Mouse (Mus musculus) frontal cortex, postnatal 36 days (tissue): ENCODE measurements around the gene Fam102a.
"Not testable (repeated sequence)": the region's sequence is repeated elsewhere in the genome, so short reads cannot be mapped to it uniquely, and the experiment has no call there.

Source experiments
- DNase-seq, 2 experiments: peaks; one replicate each; pipeline ENCODE4 v3.0.0; 2022; ENCODE audit warnings: low spot score in 2 of 2

Fam102a gene

GRCm38 (mm10) chr2:32534733-32535471 lies at the start of gene Fam102a:
Gene Fam102a (plus strand): TSS chr2:32535332.
- DNase-seq: peak; percentile 98

- DNase-seq: no peak
These were observed 49.4 kb upstream of the Fam102a start for GRCm38 (mm10) chr2:32485751-32486150.

GRCm38 (mm10) chr2:32486155-32486554 lies 49.0 kb upstream of the Fam102a start:
- no peak for DNase-seq

GRCm38 (mm10) chr2:32487124-32487623 lies 48.0 kb upstream of the Fam102a start:
- DNase-seq: peak; percentile 90 to 96

GRCm38 (mm10) chr2:32488679-32489078 lies 46.5 kb upstream of the Fam102a start:
- DNase-seq: peak; percentile 70 to 87

- not testable (repeated sequence) for DNase-seq
These were observed 44.4 kb upstream of the Fam102a start for GRCm38 (mm10) chr2:32490730-32491129.

- DNase-seq: no peak
These were observed 42.5 kb upstream of the Fam102a start for GRCm38 (mm10) chr2:32492661-32493060.

GRCm38 (mm10) chr2:32493301-32493701 lies 41.8 kb upstream of the Fam102a start:
- DNase-seq: no peak

- DNase-seq: no peak
These were observed 40.6 kb upstream of the Fam102a start for GRCm38 (mm10) chr2:32494522-32494921.

- DNase-seq: no peak
These were observed 39.9 kb upstream of the Fam102a start for GRCm38 (mm10) chr2:32495185-32495726.

- DNase-seq: no peak
These were observed 38.9 kb upstream of the Fam102a start for GRCm38 (mm10) chr2:32496190-32496589.

- DNase-seq: no peak
These were observed 35.8 kb upstream of the Fam102a start for GRCm38 (mm10) chr2:32499365-32499764.

GRCm38 (mm10) chr2:32500461-32500860 lies 34.7 kb upstream of the Fam102a start:
- no peak for DNase-seq

GRCm38 (mm10) chr2:32501754-32502324 lies 33.3 kb upstream of the Fam102a start:
- no peak for DNase-seq

- DNase-seq: no peak
These were observed 32.3 kb upstream of the Fam102a start for GRCm38 (mm10) chr2:32502843-32503242.

- DNase-seq: no peak
These were observed 31.5 kb upstream of the Fam102a start for GRCm38 (mm10) chr2:32503588-32503987.

- DNase-seq: no peak
These were observed 29.6 kb upstream of the Fam102a start for GRCm38 (mm10) chr2:32505536-32505935.

GRCm38 (mm10) chr2:32506673-32507668 lies 28.2 kb upstream of the Fam102a start:
- no peak for DNase-seq

- DNase-seq: no peak
These were observed 27.2 kb upstream of the Fam102a start for GRCm38 (mm10) chr2:32507906-32508305.

GRCm38 (mm10) chr2:32509287-32509686 lies 25.8 kb upstream of the Fam102a start:
- no peak for DNase-seq

GRCm38 (mm10) chr2:32509896-32510295 lies 25.2 kb upstream of the Fam102a start:
- no peak for DNase-seq

- no peak for DNase-seq
These were observed 22.5 kb upstream of the Fam102a start for GRCm38 (mm10) chr2:32512592-32512991.
